Mouse (Mus musculus) heart, postnatal 4 days (tissue): ENCODE results near the gene Fasl. TPM values are rescaled to one million over a fixed set of nuclear protein-coding genes. Genes with fewer than 3 reads are reported as not detected.
A peak's percentile ranks its signal among the peaks of the same experiment; 100 is the strongest.

Source experiments
- DNase-seq: peaks from one replicate; pipeline ENCODE4 v3.0.0; 2021
- total RNA-seq, 2 experiments: library from RNA; stranded (reverse); gene quantifications; 2 replicates each; pipeline ENCODE4 v1.2.3; 2021

Fasl gene
- total RNA-seq, result not detected

GRCm38 (mm10) chr1:161788339-161788738 lies at the start of gene Fasl:
TSS of gene Fasl (minus strand) at chr1:161788495.
- DNase-seq, result no peak

- DNase-seq, result no peak
Observed at GRCm38 (mm10) chr1:161826677-161827076, 38.4 kb upstream of the Fasl start.

- DNase-seq, result no peak
Observed at GRCm38 (mm10) chr1:161809428-161809827, 21.1 kb upstream of the Fasl start.

GRCm38 (mm10) chr1:161808980-161809379 lies 20.7 kb upstream of the Fasl start:
- DNase-seq, result no peak

- DNase-seq, result no peak
Observed at GRCm38 (mm10) chr1:161804541-161804971, 16.3 kb upstream of the Fasl start.

- DNase-seq, result no peak
Observed at GRCm38 (mm10) chr1:161801321-161801720, 13.0 kb upstream of the Fasl start.

GRCm38 (mm10) chr1:161800256-161800655 lies 12.0 kb upstream of the Fasl start:
- DNase-seq, result no peak

- no peak for DNase-seq
Observed at GRCm38 (mm10) chr1:161799791-161800190, 11.5 kb upstream of the Fasl start.

- DNase-seq, result no peak
Observed at GRCm38 (mm10) chr1:161798866-161799265, 10.6 kb upstream of the Fasl start.

GRCm38 (mm10) chr1:161794447-161795211 lies 6.3 kb upstream of the Fasl start:
- DNase-seq, result no peak

- DNase-seq, result no peak
Observed at GRCm38 (mm10) chr1:161793321-161793720, 5.0 kb upstream of the Fasl start.

GRCm38 (mm10) chr1:161792687-161792969 lies 4.3 kb upstream of the Fasl start:
- no peak for DNase-seq

GRCm38 (mm10) chr1:161791854-161792686 lies 3.8 kb upstream of the Fasl start:
- DNase-seq, result no peak

GRCm38 (mm10) chr1:161782725-161783124 lies 5.6 kb downstream of the Fasl start:
- no peak for DNase-seq

GRCm38 (mm10) chr1:161781594-161781993 lies 6.7 kb downstream of the Fasl start:
- no peak for DNase-seq

- no peak for DNase-seq
Observed at GRCm38 (mm10) chr1:161779057-161779456, 9.2 kb downstream of the Fasl start.

GRCm38 (mm10) chr1:161775151-161775550 lies 13.1 kb downstream of the Fasl start:
- no peak for DNase-seq

- DNase-seq, result no peak
Observed at GRCm38 (mm10) chr1:161771293-161771692, 17.0 kb downstream of the Fasl start.

GRCm38 (mm10) chr1:161769329-161769728 lies 19.0 kb downstream of the Fasl start:
- no peak for DNase-seq

- no peak for DNase-seq
Observed at GRCm38 (mm10) chr1:161767101-161767524, 21.2 kb downstream of the Fasl start.

GRCm38 (mm10) chr1:161766656-161767055 lies 21.6 kb downstream of the Fasl start:
- peak; percentile 45 for DNase-seq

- no peak for DNase-seq
Observed at GRCm38 (mm10) chr1:161765932-161766331, 22.4 kb downstream of the Fasl start.

GRCm38 (mm10) chr1:161764964-161765363 lies 23.3 kb downstream of the Fasl start:
- no peak for DNase-seq

- DNase-seq, result no peak
Observed at GRCm38 (mm10) chr1:161761556-161761955, 26.7 kb downstream of the Fasl start.
